Mouse (Mus musculus) left cerebral cortex, postnatal 4 days (tissue): ENCODE measurements around the gene Cerk. TPM values are rescaled to one million over a fixed set of nuclear protein-coding genes. Genes with fewer than 3 reads are reported as not detected.
"Not testable (repeated sequence)": the region's sequence is repeated elsewhere in the genome, so short reads cannot be mapped to it uniquely, and the experiment has no call there.

Experiments used
- DNase-seq: peaks from one replicate; pipeline ENCODE4 v3.0.0-alpha.2; 2022
- intact Hi-C: fragments of 180-260 bp; cut with DNase I; formaldehyde crosslinking; loops from one replicate; pipeline ENCODE4 v1.15.1; 2025
- total RNA-seq, 2 experiments: library from RNA; stranded (reverse); gene quantifications; 2 replicates each; pipeline ENCODE4 v1.2.3; 2021

Cerk gene
- total RNA-seq, 2 experiments from 2014 or later = 29.0 to 31.4 TPM

DNA sequence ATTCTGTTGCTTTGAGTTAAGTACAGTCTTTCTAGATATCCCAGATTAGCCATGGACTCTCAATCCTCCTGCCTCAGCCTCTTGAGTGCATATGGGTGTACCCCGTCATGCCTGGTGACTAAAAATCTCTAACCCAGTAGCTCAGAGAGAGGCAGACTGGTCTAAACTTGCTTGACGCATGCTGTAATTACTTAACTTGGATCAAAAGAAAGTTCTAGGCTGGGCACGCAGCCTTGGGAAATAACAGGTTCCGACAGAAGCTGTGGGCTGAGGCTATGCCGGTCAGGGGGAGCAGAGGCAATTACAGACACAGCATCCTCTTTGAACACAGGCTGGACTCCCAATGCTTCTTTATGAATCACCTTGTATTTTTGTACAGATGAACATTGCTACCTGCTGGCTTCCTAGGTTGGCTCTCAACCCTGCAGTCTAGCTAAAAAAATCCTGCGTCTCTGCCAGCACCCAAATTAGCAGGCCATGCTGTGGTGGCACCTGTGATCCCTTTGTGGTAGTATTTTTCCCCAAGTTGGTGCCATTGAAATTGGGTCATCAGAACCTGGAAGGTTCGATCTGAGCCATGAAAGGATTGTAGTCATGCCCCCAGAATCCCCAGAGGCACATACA is 18.8 kb downstream of the Cerk start:
- intact Hi-C loops = no loop called here
- no peak for DNase-seq

- DNase-seq = no peak
- intact Hi-C loops = no loop called here
These were observed 19.9 kb downstream of the Cerk start for GRCm38 (mm10) chr15:86165811-86166590.

GRCm38 (mm10) chr15:86164718-86165345 is 21.1 kb downstream of the Cerk start:
- DNase-seq = no peak
- intact Hi-C loops = no loop called here

GRCm38 (mm10) chr15:86161800-86162199 is 24.1 kb downstream of the Cerk start:
- intact Hi-C loops, DNase-seq: not testable (repeated sequence)

DNA sequence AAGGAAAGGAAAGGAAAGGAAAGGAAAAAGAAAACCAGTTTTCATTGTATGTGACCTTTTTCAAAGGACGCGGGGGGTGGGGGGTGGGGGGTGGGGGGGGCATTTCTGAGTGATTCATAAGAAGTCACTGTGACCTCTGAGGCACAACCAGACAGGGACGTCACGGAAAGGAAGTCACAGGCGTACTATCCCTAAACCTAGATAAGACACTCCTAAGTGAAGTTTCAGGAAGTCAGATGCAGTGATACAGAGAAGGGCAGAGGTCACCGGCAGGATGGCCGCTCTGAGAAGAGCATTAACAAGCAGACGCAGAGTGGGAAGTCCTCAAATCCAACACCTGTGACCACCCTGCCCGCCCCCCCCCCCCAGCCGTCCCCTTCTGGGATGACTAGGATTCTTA is 25.0 kb downstream of the Cerk start:
- no peak for DNase-seq
- intact Hi-C loops = no loop called here

DNA sequence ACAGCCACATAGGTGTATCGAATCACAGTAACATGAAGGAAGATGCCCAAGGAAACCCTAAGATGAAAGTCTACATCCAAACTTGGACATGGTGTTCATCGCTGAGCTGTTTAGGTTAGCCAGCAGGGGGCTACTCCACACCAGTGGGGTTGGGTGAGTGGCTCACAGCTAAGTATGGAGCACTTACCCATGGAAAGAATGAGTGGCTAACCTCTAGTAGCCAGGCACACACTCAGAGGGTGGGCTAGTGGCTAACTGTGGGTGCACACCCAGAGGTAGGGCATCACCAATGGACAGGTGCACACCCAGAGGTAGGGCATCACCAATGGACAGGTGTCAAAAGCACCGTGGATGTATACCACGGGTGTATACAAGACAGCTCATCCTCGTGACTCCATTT is 26.2 kb downstream of the Cerk start:
- DNase-seq = no peak
- intact Hi-C loops = no loop called here

GRCm38 (mm10) chr15:86159093-86159492 is 26.8 kb downstream of the Cerk start:
- no peak for DNase-seq
- intact Hi-C loops = no loop called here

DNA sequence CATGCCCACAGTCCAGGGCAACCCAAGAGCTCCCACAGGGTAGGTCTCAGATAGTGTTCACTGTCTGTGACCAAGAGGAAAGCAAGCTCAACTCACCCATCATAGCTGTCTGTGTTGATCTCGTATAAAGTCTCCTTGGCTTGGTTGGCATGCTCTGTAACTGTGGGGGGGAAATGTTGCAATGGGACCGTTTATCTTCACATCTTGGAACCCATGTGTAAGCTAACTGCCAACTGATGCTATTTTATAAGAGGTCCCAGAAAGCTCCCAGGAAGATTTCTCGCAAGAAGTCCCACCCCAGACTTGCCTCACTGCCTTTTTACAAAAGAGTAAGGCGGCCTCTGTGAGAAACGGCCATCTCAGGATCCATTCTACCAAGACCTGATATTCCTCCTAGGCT is 29.4 kb downstream of the Cerk start:
- no peak for DNase-seq
- intact Hi-C loops = no loop called here

- intact Hi-C loops = loop anchor here (5.0 kb wide), 1 partner anchor 1269 kb away; no protein-coding TSS in a partner anchor
- DNase-seq = no peak
These were observed 32.4 kb downstream of the Cerk start for GRCm38 (mm10) chr15:86153481-86153960.

DNA sequence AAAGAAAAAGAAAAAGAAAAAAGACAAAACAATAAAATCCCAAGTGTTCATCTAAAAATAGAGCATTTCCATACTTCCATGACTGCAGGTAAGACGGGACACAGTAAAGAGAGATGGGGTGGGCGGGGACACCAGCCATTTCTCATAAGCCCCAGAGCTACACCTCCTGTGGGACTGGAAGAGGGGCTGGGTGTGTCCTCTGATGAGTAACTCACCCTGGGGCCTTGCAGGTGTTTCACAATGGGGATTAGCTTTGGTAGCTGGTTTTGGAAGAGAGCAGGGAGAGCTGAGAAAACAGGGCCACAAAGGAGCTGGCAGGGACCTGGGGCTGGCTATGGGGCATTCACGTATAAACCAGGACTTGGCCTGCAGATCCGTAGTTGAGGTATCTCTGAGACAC is 35.3 kb downstream of the Cerk start:
- DNase-seq = no peak
- intact Hi-C loops = loop anchor here (5.0 kb wide), 1 partner anchor 1272 kb away; no protein-coding TSS in a partner anchor

DNA sequence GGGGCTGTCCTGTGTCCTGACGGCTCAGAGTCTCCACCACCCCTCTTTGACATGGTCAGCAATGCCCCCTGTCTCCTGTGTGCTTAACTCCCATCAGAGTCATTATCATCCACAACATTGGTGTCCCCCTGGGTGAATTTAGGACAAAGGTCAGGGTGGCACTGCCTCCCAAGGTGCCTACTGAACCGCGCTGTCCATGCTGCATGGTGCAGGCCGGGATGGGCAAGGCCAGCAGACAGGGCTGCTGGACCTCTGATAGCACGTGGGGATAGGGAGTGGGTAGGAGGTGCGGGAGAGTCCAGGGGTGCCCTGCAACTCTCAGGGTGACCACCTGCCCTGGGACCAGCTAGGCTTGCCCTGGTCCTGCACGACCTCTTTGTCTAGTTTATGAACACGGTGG is 39.0 kb downstream of the Cerk start:
- DNase-seq = no peak
- intact Hi-C loops = no loop called here

- no peak for DNase-seq
- intact Hi-C loops = no loop called here
These were observed 40.9 kb downstream of the Cerk start for GRCm38 (mm10) chr15:86145046-86145445.

DNA sequence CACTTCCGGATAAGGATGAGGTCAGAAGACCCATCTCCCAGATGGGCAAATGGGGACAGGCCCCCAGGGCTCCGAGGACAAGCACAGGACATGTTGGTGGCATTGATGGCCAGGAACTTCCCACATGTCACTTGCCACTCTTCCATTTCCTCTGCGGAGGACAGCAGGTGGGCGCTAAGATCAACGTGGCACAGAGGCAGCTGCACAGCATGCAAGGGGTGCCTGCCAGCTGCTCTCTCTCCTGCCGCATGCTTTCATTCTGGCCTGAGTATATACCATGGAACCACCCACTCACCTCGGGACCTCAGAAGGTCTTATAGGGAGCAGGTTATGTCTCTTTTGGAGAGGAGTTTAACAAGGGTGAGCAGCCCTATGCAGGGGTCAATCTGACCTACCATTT is 41.4 kb downstream of the Cerk start:
- no peak for DNase-seq
- intact Hi-C loops = no loop called here

GRCm38 (mm10) chr15:86140323-86140722 is 45.6 kb downstream of the Cerk start:
- intact Hi-C loops = no loop called here
- DNase-seq = peak; percentile 75

- intact Hi-C loops = loop anchor here (5.0 kb wide), 1 partner anchor 240 kb away; no protein-coding TSS in a partner anchor
- DNase-seq = peak; percentile 51
These were observed 48.3 kb downstream of the Cerk start for GRCm38 (mm10) chr15:86137638-86138037.

DNA sequence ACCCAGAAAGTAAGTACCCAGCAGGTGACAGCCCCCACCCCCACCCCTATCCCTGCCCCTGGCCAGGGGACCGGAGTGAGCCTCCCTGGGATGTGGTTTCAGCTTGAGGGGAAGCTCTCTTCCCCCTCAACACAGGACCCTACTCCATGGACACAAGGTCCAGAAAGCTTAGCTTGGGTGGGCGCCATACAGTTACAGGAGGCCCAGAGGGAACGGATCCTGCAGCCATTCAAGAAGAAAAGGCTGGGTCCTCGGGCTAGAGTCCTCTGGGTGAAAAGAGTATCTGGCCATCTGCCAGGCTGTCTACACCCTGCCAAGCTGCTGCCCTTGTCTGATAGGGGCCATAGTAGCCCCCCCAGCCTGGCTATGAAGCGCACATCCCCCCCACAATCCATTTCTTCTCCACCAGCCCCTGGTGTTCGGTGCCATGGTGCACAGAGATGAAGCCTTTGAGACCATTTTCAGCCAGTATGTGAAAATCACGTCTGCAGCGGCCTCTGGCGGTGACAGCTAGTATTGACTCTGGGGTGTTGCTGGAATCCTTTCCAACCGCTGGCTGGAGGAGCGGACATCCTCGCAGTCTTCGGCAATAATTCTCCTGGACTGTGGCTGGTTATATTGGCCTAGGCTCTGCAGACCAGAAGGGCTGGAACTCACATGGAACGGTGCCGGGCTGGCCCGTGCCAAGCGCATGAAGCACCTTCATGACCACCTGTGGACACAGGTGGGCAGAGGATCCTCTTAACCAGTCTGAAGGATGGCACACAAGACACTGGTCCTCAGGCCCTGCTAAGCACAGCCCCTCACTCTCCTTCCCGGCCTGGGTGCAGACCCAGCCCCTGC is 50.8 kb downstream of the Cerk start:
- peak; percentile 91 for DNase-seq
- intact Hi-C loops = loop anchor here (2.0 to 5.0 kb wide), 2 partner anchors 80 to 238 kb away; no protein-coding TSS in a partner anchor

DNA sequence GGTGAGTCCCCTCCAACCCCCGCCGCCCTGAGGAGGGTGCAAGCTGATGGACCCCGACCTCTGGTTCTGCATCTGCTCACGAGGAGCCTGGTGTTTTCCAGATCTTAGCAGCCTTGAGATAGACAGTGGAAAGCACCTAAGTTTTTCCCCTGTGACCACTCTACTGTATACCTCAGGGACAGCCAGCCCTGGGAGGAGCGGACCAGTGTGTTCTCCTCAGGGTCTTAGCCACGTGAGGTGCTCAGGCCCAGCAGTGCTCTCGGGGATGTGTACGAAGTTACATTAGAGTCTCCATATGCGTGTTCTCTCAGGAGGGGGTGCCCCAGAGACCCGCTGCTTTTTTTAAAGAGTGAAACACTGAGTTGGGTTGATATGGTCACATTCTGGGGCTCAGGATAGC is 55.3 kb downstream of the Cerk start:
- intact Hi-C loops = no loop called here

GRCm38 (mm10) chr15:86129036-86129435 is 56.9 kb downstream of the Cerk start:
- intact Hi-C loops = no loop called here
- no peak for DNase-seq

More for the DNA sequence above, 55.3 kb downstream of the Cerk start:
- no peak for DNase-seq

DNA sequence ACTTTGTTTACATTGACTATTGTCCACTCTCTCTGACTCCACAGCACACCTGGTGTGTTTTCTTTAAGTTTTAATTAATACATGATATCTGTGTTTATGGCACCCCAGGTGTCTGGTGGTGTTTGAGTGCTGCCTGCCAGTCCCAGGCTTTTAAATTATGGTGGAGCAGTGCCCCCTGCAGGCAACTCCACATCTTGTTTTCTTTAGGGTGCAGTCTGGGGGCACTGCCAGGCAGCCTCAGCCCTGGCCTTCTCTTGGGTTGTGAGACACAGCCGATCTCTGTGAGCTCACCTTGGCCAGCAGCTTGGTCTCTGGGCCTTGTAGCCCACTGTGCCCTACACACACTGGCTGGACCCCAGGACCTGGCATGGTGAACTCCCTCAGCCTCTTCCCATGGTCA is 61.6 kb downstream of the Cerk start:
- DNase-seq = peak; percentile 85
- intact Hi-C loops = no loop called here

DNA sequence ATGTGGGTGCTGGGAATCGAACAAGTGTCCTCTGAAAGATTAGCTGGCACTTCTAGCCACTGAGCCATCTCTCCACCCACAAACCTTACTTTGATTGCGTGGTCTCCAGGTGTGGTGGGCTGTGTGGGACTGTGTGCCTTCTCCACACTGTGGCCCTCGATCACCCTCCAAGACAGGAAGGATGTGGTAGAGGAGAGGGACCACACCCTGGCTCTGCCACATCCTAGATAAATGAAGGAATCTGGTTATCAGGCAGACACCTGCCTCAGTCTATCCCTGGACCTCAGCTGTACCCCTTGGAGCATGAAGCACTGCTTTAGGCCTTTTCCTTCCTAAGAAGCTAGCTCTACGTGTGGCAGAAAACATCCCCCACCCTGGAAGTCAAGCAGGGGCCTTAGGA is 62.5 kb downstream of the Cerk start:
- intact Hi-C loops = no loop called here
- DNase-seq = no peak
